Mouse (Mus musculus): Measurements from ENCODE around the gene Tm9sf3. TPM values are rescaled to one million over a fixed set of nuclear protein-coding genes. Genes with fewer than 3 reads are reported as not detected.

Gene Tm9sf3
- polyA plus RNA-seq, 1 experiment from 2014 or later = 146 TPM

DNA sequence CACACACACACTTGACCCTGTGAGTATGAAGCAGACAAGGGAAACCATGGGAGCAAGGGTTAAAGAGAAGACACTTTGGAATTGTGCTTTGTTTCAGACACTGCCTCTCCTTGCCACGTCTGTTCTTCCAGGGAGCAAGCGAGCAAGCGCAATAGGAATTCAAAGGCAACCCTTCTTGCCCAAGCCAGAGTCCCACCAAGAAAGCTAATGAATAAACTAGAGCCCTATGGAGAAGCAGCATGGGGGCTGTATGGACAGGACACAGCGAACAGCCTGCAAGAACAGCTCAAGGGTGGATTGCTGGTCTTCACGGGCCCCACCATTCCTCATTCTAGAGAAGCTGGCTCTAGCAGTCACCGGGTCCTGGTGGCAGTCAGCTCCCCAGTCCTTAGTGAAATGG, 24.8 kb upstream of the Tm9sf3 start:
- H3K4me1 ChIP-seq (ENCODE audit: insufficient read depth, low read length) = peaks cover 5% of the 10 kb centered on the region; the same call in 1 of the 2 replicates
- no peaks in the 10 kb centered on the region for H3K9me3 ChIP-seq (ENCODE audit: low read length)
- H3K36me3 ChIP-seq (ENCODE audit: insufficient read depth, low read length) = no peaks in the 10 kb centered on the region
- ATAC-seq (ENCODE audit: low FRiP score, low TSS enrichment) = peak; percentile 54; the same call in 1 of the 2 replicates
- H3K4me3 ChIP-seq (ENCODE audit: low read length) = no peak overlapping the region
- 48% methylated on average over 6 of the region's 6 CpGs for WGBS
- H3K4me2 ChIP-seq (replicated peaks; ENCODE audit: low read depth, low read length) = peak overlapping the region; percentile 22; the same call in 1 of the 2 replicates
- no peak overlapping the region for H3K9ac ChIP-seq (replicated peaks; ENCODE audit: low read length)
- no peaks in the 10 kb centered on the region for H3K27me3 ChIP-seq (ENCODE audit: insufficient read depth, low read length)
- no peak overlapping the region for H3K27ac ChIP-seq (ENCODE audit: low read length)

DNA sequence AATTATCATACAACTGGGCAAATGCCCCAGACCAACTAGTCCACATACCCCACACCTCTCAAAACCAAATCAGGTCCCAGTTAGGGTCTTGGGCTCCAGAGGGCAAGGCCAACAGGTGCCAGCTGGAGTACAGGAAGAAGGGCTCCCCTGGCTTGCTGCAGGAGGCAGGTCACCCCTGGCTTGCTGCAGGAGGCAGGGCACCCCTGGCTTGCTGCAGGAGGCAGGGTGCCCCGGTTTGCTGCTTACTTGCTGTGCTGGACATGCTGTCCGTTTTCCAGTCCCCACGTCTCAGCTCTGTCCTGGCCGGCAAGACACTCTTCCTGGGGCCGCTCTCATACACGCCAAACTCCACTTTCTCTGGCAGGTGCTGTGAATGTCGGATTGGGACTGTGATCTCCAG, 23.4 kb upstream of the Tm9sf3 start:
- no peaks in the 10 kb centered on the region for H3K27me3 ChIP-seq (ENCODE audit: insufficient read depth, low read length)
- H3K9me3 ChIP-seq (ENCODE audit: low read length) = no peaks in the 10 kb centered on the region
- H3K36me3 ChIP-seq (ENCODE audit: insufficient read depth, low read length) = no peaks in the 10 kb centered on the region
- no peak for ATAC-seq (ENCODE audit: low FRiP score, low TSS enrichment)
- H3K27ac ChIP-seq (ENCODE audit: low read length) = no peak overlapping the region
- H3K4me1 ChIP-seq (ENCODE audit: insufficient read depth, low read length) = peaks cover 5% of the 10 kb centered on the region; the same call in 1 of the 2 replicates
- no peak overlapping the region for H3K4me2 ChIP-seq (replicated peaks; ENCODE audit: low read depth, low read length)
- 76% methylated on average over 7 of the region's 7 CpGs for WGBS
- no peak overlapping the region for H3K4me3 ChIP-seq (ENCODE audit: low read length)
- no peak overlapping the region for H3K9ac ChIP-seq (replicated peaks; ENCODE audit: low read length)

DNA sequence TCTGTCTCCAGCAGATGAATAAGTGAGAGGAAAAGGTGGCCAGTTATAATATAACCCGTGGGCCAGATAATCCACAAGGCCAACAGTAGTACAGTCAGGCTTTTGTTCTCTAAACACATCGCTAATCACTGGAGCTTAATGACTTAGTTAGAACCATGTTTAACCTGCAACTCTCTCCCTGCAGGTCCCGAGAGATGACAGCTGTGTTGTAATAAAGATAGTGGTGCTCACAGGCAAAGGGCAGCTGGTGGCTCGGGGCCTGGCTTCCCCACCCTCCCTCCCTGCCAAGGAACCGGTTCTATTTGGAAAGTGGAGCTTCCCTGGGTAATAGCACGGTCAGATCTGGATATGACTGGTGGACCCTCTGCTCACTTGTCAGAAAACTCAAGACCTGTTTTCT, 20.7 kb upstream of the Tm9sf3 start:
- no peak for ATAC-seq (ENCODE audit: low FRiP score, low TSS enrichment)
- WGBS = 26% methylated on average over 6 of the region's 6 CpGs
- no peaks in the 10 kb centered on the region for H3K27me3 ChIP-seq (ENCODE audit: insufficient read depth, low read length)
- H3K4me2 ChIP-seq (replicated peaks; ENCODE audit: low read depth, low read length) = no peak overlapping the region
- H3K36me3 ChIP-seq (ENCODE audit: insufficient read depth, low read length) = no peaks in the 10 kb centered on the region
- peaks cover 5% of the 10 kb centered on the region; the same call in 1 of the 2 replicates for H3K4me1 ChIP-seq (ENCODE audit: insufficient read depth, low read length)
- no peak overlapping the region for H3K4me3 ChIP-seq (ENCODE audit: low read length)
- no peaks in the 10 kb centered on the region for H3K9me3 ChIP-seq (ENCODE audit: low read length)
- H3K9ac ChIP-seq (replicated peaks; ENCODE audit: low read length) = no peak overlapping the region
- H3K27ac ChIP-seq (ENCODE audit: low read length) = no peak overlapping the region

DNA sequence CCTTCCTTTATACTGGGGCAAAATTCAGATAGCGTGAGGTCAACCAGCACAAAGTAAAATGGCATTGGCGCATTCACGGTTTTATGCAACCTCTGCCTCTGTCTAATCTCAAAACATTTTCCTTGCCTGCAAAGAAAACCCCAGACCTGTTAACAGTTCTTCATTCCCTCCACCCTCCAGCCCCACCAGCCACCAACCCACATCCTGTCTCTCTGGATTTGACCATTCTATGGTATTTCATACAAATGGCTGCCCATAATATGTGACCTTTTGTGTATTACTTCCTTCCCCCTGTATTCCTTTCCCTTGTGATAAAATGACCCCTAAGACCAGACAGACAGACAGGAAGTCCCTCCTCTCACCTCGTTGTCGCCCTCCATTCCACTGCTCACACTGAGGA, 18.9 kb upstream of the Tm9sf3 start:
- Histone ChIP-seq H3K27me3 (ENCODE audit: insufficient read depth, low read length) (no peaks in the 10 kb centered on the region), H3K4me3 (ENCODE audit: low read length) (no peak overlapping the region), H3K4me1 (ENCODE audit: insufficient read depth, low read length) (no peaks in the 10 kb centered on the region), H3K9me3 (ENCODE audit: low read length) (no peaks in the 10 kb centered on the region), H3K4me2 (replicated peaks; ENCODE audit: low read depth, low read length) (no peak overlapping the region), H3K36me3 (ENCODE audit: insufficient read depth, low read length) (no peaks in the 10 kb centered on the region), H3K27ac (ENCODE audit: low read length) (no peak overlapping the region), H3K9ac (replicated peaks; ENCODE audit: low read length) (no peak overlapping the region)
- WGBS = 59% methylated on average over 5 of the region's 5 CpGs
- no peak for ATAC-seq (ENCODE audit: low FRiP score, low TSS enrichment)

DNA sequence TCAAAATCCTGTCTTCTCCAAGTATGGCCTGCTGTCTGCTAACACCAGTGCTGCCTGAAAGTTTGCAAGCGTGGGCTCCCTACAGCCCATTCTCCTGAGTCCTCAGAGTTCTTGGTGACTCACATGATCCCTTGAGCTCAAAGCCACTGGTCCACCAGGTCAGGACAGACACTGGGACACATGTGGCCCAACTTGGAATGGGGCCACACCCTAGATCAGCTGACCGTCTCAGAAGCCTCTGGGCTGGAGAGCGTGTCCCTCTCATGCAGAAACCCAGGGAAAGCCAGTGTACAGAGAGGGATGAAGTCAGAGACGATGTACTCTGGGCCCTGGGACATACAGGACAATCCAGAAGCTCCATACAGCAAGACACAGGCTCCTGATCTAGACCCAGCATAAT, 18.4 kb upstream of the Tm9sf3 start:
- 88% methylated on average over 4 of the region's 4 CpGs for WGBS
- no peak for ATAC-seq (ENCODE audit: low FRiP score, low TSS enrichment)

GRCm38 (mm10) chr19:41279724-41280244, 16.0 kb upstream of the Tm9sf3 start:
- H3K4me2 ChIP-seq (replicated peaks; ENCODE audit: low read depth, low read length) = no peak overlapping the region
- H3K27me3 ChIP-seq (ENCODE audit: insufficient read depth, low read length) = no peaks in the 10 kb centered on the region
- H3K27ac ChIP-seq (ENCODE audit: low read length) = no peak overlapping the region
- no peaks in the 10 kb centered on the region for H3K9me3 ChIP-seq (ENCODE audit: low read length)
- no peaks in the 10 kb centered on the region for H3K36me3 ChIP-seq (ENCODE audit: insufficient read depth, low read length)
- ATAC-seq (ENCODE audit: low FRiP score, low TSS enrichment) = no peak
- no peak overlapping the region for H3K4me3 ChIP-seq (ENCODE audit: low read length)
- 76% methylated on average over 8 of the region's 8 CpGs for WGBS
- H3K4me1 ChIP-seq (ENCODE audit: insufficient read depth, low read length) = no peaks in the 10 kb centered on the region
- H3K9ac ChIP-seq (replicated peaks; ENCODE audit: low read length) = no peak overlapping the region

More for the DNA sequence above, 18.4 kb upstream of the Tm9sf3 start:
- Histone ChIP-seq H3K9ac (replicated peaks; ENCODE audit: low read length) (no peak overlapping the region), H3K36me3 (ENCODE audit: insufficient read depth, low read length) (no peaks in the 10 kb centered on the region), H3K4me3 (ENCODE audit: low read length) (no peak overlapping the region), H3K27ac (ENCODE audit: low read length) (no peak overlapping the region), H3K9me3 (ENCODE audit: low read length) (no peaks in the 10 kb centered on the region), H3K27me3 (ENCODE audit: insufficient read depth, low read length) (no peaks in the 10 kb centered on the region), H3K4me1 (ENCODE audit: insufficient read depth, low read length) (no peaks in the 10 kb centered on the region), H3K4me2 (replicated peaks; ENCODE audit: low read depth, low read length) (no peak overlapping the region)

DNA sequence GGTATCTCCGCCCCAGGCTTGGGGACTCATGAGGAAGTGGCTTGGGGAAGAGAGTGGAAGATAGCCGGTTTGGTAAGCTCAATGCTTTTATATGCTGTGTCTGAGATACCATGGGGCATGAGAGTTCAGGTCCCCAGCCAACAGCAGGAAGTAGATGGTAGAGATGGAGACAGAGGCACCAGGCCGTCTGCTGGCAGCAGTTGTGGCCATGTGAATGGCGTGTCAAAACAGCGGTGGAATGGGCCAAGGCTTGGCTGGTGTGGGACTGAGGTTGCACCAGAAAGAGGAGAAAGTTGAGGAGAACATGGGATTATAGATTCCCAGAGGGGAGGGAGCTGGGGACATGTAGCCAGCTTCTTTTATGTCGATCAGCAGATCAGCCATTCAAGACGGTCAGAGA, 14.8 kb upstream of the Tm9sf3 start:
- Histone ChIP-seq H3K36me3 (ENCODE audit: insufficient read depth, low read length) (no peaks in the 10 kb centered on the region), H3K27me3 (ENCODE audit: insufficient read depth, low read length) (no peaks in the 10 kb centered on the region), H3K9me3 (ENCODE audit: low read length) (no peaks in the 10 kb centered on the region), H3K4me3 (ENCODE audit: low read length) (no peak overlapping the region), H3K9ac (replicated peaks; ENCODE audit: low read length) (no peak overlapping the region), H3K27ac (ENCODE audit: low read length) (no peak overlapping the region), H3K4me1 (ENCODE audit: insufficient read depth, low read length) (no peaks in the 10 kb centered on the region), H3K4me2 (replicated peaks; ENCODE audit: low read depth, low read length) (no peak overlapping the region)
- no peak for ATAC-seq (ENCODE audit: low FRiP score, low TSS enrichment)
- 82% methylated on average over 7 of the region's 7 CpGs for WGBS

- WGBS = 81% methylated on average over 3 of the region's 3 CpGs
- Histone ChIP-seq H3K4me2 (replicated peaks; ENCODE audit: low read depth, low read length) (no peak overlapping the region), H3K27me3 (ENCODE audit: insufficient read depth, low read length) (no peaks in the 10 kb centered on the region), H3K27ac (ENCODE audit: low read length) (no peak overlapping the region), H3K9ac (replicated peaks; ENCODE audit: low read length) (no peak overlapping the region), H3K4me3 (ENCODE audit: low read length) (no peak overlapping the region), H3K36me3 (ENCODE audit: insufficient read depth, low read length) (no peaks in the 10 kb centered on the region), H3K9me3 (ENCODE audit: low read length) (no peaks in the 10 kb centered on the region), H3K4me1 (ENCODE audit: insufficient read depth, low read length) (no peaks in the 10 kb centered on the region)
- no peak for ATAC-seq (ENCODE audit: low FRiP score, low TSS enrichment)
These were observed 11.8 kb upstream of the Tm9sf3 start for GRCm38 (mm10) chr19:41275588-41275987.

DNA sequence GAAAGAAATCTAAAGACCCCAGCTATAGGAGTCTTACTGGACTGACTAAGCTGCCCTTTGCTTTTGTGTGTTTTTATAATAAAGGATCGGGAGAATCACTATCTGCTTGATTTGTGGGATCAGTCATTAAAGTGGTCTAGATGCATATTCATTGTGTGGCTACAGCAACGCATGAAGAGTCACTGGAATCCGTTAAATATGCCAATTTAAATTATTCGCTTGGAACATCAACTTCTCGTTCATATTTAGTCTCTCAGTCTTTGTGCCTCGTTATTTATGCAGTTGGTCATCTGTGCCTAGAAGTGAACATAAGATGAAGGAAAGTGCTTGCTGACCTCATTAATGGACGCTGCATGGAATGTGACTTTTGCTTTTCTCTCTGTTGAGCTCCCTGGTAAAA, 7.1 kb upstream of the Tm9sf3 start:
- no peak overlapping the region for H3K9ac ChIP-seq (replicated peaks; ENCODE audit: low read length)
- 67% methylated on average over 7 of the region's 7 CpGs for WGBS

GRCm38 (mm10) chr19:41270151-41270727, 6.4 kb upstream of the Tm9sf3 start:
- Histone ChIP-seq H3K9ac (replicated peaks; ENCODE audit: low read length) (no peak overlapping the region), H3K4me3 (ENCODE audit: low read length) (no peak overlapping the region), H3K4me2 (replicated peaks; ENCODE audit: low read depth, low read length) (no peak overlapping the region), H3K36me3 (ENCODE audit: insufficient read depth, low read length) (no peaks in the 10 kb centered on the region), H3K4me1 (ENCODE audit: insufficient read depth, low read length) (peaks cover 5% of the 10 kb centered on the region), H3K9me3 (ENCODE audit: low read length) (no peaks in the 10 kb centered on the region), H3K27ac (ENCODE audit: low read length) (no peak overlapping the region), H3K27me3 (ENCODE audit: insufficient read depth, low read length) (no peaks in the 10 kb centered on the region)
- WGBS = 45% methylated on average over 9 of the region's 9 CpGs
- no peak; the same call in 1 of the 2 replicates for ATAC-seq (ENCODE audit: low FRiP score, low TSS enrichment)

More for the DNA sequence above, 7.1 kb upstream of the Tm9sf3 start:
- no peaks in the 10 kb centered on the region for H3K27me3 ChIP-seq (ENCODE audit: insufficient read depth, low read length)
- no peaks in the 10 kb centered on the region for H3K36me3 ChIP-seq (ENCODE audit: insufficient read depth, low read length)
- ATAC-seq (ENCODE audit: low FRiP score, low TSS enrichment) = no peak
- no peak overlapping the region for H3K27ac ChIP-seq (ENCODE audit: low read length)
- no peak overlapping the region for H3K4me2 ChIP-seq (replicated peaks; ENCODE audit: low read depth, low read length)
- H3K4me3 ChIP-seq (ENCODE audit: low read length) = no peak overlapping the region
- no peaks in the 10 kb centered on the region for H3K9me3 ChIP-seq (ENCODE audit: low read length)
- H3K4me1 ChIP-seq (ENCODE audit: insufficient read depth, low read length) = peaks cover 5% of the 10 kb centered on the region
